Mouse (Mus musculus): ENCODE results near the gene Fam196b. TPM values are rescaled to one million over a fixed set of nuclear protein-coding genes. Genes with fewer than 3 reads are reported as not detected.
A peak's percentile ranks its signal among the peaks of the same experiment; 100 is the strongest.

The Fam196b gene
- polyA plus RNA-seq, 1 experiment from 2014 or later, result 0.55 TPM

GRCm38 (mm10) chr11:34467056-34467455 lies 152.4 kb downstream of the Fam196b start:
- H3K36me3 ChIP-seq (ENCODE audit: insufficient read depth, low read length), result no peaks in the 10 kb centered on the region
- H3K9me3 ChIP-seq (ENCODE audit: low read length), result no peaks in the 10 kb centered on the region
- no peaks in the 10 kb centered on the region for H3K27me3 ChIP-seq (ENCODE audit: insufficient read depth, low read length)
- WGBS, result 58% methylated on average over 1 of the region's 1 CpGs
- no peak overlapping the region for H3K9ac ChIP-seq (replicated peaks; ENCODE audit: low read length)
- no peak overlapping the region for H3K4me3 ChIP-seq (ENCODE audit: low read length)
- no peak overlapping the region for H3K27ac ChIP-seq (ENCODE audit: low read length)
- H3K4me1 ChIP-seq (ENCODE audit: insufficient read depth, low read length), result no peaks in the 10 kb centered on the region
- no peak for ATAC-seq (ENCODE audit: low FRiP score, low TSS enrichment)
- H3K4me2 ChIP-seq (replicated peaks; ENCODE audit: low read depth, low read length), result no peak overlapping the region

- Histone ChIP-seq H3K4me2 (replicated peaks; ENCODE audit: low read depth, low read length) (no peak overlapping the region), H3K27me3 (ENCODE audit: insufficient read depth, low read length) (no peaks in the 10 kb centered on the region), H3K4me3 (ENCODE audit: low read length) (no peak overlapping the region), H3K36me3 (ENCODE audit: insufficient read depth, low read length) (no peaks in the 10 kb centered on the region), H3K27ac (ENCODE audit: low read length) (no peak overlapping the region), H3K4me1 (ENCODE audit: insufficient read depth, low read length) (no peaks in the 10 kb centered on the region), H3K9ac (replicated peaks; ENCODE audit: low read length) (no peak overlapping the region), H3K9me3 (ENCODE audit: low read length) (no peaks in the 10 kb centered on the region)
- 53% methylated on average over 3 of the region's 3 CpGs for whole genome bisulfite sequencing
- ATAC-seq (ENCODE audit: low FRiP score, low TSS enrichment), result no peak
These were observed 153.9 kb downstream of the Fam196b start for GRCm38 (mm10) chr11:34468571-34468970.

GRCm38 (mm10) chr11:34469792-34470191 lies 155.2 kb downstream of the Fam196b start:
- ATAC-seq (ENCODE audit: low FRiP score, low TSS enrichment), result peak; percentile 81
- Histone ChIP-seq H3K9me3 (ENCODE audit: low read length) (no peaks in the 10 kb centered on the region), H3K4me2 (replicated peaks; ENCODE audit: low read depth, low read length) (no peak overlapping the region), H3K4me1 (ENCODE audit: insufficient read depth, low read length) (no peaks in the 10 kb centered on the region), H3K4me3 (ENCODE audit: low read length) (no peak overlapping the region), H3K9ac (replicated peaks; ENCODE audit: low read length) (no peak overlapping the region), H3K36me3 (ENCODE audit: insufficient read depth, low read length) (no peaks in the 10 kb centered on the region), H3K27me3 (ENCODE audit: insufficient read depth, low read length) (no peaks in the 10 kb centered on the region), H3K27ac (ENCODE audit: low read length) (no peak overlapping the region)
- 52% methylated on average over 2 of the region's 2 CpGs for WGBS

Other genes starting within 250 kb of the Fam196b start
- not detected in 2 replicates for gene 4930469K13Rik, start 216.3 kb upstream of the Fam196b start, polyA plus RNA-seq (2015; fragmentation: Nextera tagmentation; extraction: Ambion mirVana)
- 25.2 and 28.2 TPM in 2 replicates for gene Foxi1, start 106.7 kb upstream of the Fam196b start, polyA plus RNA-seq (2015; fragmentation: Nextera tagmentation; extraction: Ambion mirVana)

Measured in kidney, embryonic 16.5 days (tissue).